Mouse (Mus musculus) MEL (cell line): Measurements from ENCODE around the gene Ccdc12. TPM values are rescaled to one million over a fixed set of nuclear protein-coding genes. Genes with fewer than 3 reads are reported as not detected.

Experiments used
- DNase-seq: peaks from one replicate; pipeline ENCODE4 v3.0.0; 2011; ENCODE audit warnings: low read depth, low spot score
- H3K27ac ChIP-seq: 2 replicates; pipeline ENCODE4 v1.5.1; 2012; ENCODE audit warnings: low read depth, mild to moderate bottlenecking, control low read depth, low read length, moderate library complexity; ENCODE audit not compliant: control insufficient read depth
- H3K27me3 ChIP-seq, 2 experiments: fragments of 150-350 bp in 1 of 2; sonication (generic) in 1 of 2; 2 replicates each; pipeline ENCODE4 v1.6.1; 2012; ENCODE audit warnings: low read length in 2 of 2, mild to moderate bottlenecking in 2 of 2, improper control_type of control experiment in 1 of 2, moderate library complexity in 1 of 2; ENCODE audit not compliant: insufficient read depth in 2 of 2, control insufficient read depth in 1 of 2
- H3K36me3 ChIP-seq, 2 experiments: 2 replicates each; pipeline ENCODE4 v1.6.1; 2012 to 2014; ENCODE audit warnings: low read length in 2 of 2, improper control_type of control experiment in 1 of 2, inconsistent platforms in 1 of 2, mild to moderate bottlenecking in 1 of 2; ENCODE audit not compliant: insufficient read depth in 2 of 2, control insufficient read depth in 1 of 2
- H3K4me1 ChIP-seq, 2 experiments: fragments of 150-350 bp in 1 of 2; sonication (generic) in 1 of 2; 2 replicates each; pipeline ENCODE4 v1.6.1; 2012; ENCODE audit warnings: low read length in 2 of 2, improper control_type of control experiment in 1 of 2, mild to moderate bottlenecking in 1 of 2; ENCODE audit not compliant: insufficient read depth in 2 of 2, control insufficient read depth in 1 of 2
- H3K4me3 ChIP-seq, 2 experiments: fragments of 150-350 bp in 1 of 2; sonication (generic) in 1 of 2; 2 replicates each; pipeline ENCODE4 v1.5.1; 2012; ENCODE audit warnings: low read depth in 2 of 2, low read length in 2 of 2, mild to moderate bottlenecking in 2 of 2, moderate library complexity in 2 of 2, control low read depth in 1 of 2, improper control_type of control experiment in 1 of 2; ENCODE audit not compliant: control insufficient read depth in 1 of 2, insufficient read depth in 1 of 2
- H3K79me2 ChIP-seq: 2 replicates; pipeline ENCODE4 v1.6.1; 2012; ENCODE audit warnings: mild to moderate bottlenecking, low read length, moderate library complexity; ENCODE audit not compliant: control insufficient read depth, poor library complexity, insufficient read depth
- H3K9ac ChIP-seq: 2 replicates; pipeline ENCODE4 v1.6.1; 2012; ENCODE audit warnings: low read depth, mild to moderate bottlenecking, control low read depth, low read length, moderate library complexity; ENCODE audit not compliant: control insufficient read depth, poor library complexity, severe bottlenecking
- H3K9me3 ChIP-seq: fragments of 150-350 bp; sonication (generic); replicated peaks from 2 replicates; pipeline ENCODE4 v1.6.1; 2012; ENCODE audit warnings: mild to moderate bottlenecking, low read length, improper control_type of control experiment, moderate library complexity; ENCODE audit not compliant: insufficient read depth
- CHD2 ChIP-seq: IDR thresholded peaks from 2 replicates; pipeline ENCODE4 v1.6.1; 2011; ENCODE audit warnings: low read length, improper control_type of control experiment
- E2F4 ChIP-seq: IDR thresholded peaks from 2 replicates; pipeline ENCODE4 v1.6.1; 2011; ENCODE audit warnings: low read depth, low read length, improper control_type of control experiment, borderline replicate concordance
- EP300 ChIP-seq, 2 experiments: IDR thresholded peaks; 2 replicates each; pipeline ENCODE4 v1.6.1; 2011; ENCODE audit warnings: improper control_type of control experiment in 2 of 2, low read length in 2 of 2, low read depth in 1 of 2, mild to moderate bottlenecking in 1 of 2
- ETS1 ChIP-seq: IDR thresholded peaks from 2 replicates; pipeline ENCODE4 v1.6.1; 2012; ENCODE audit warnings: low read depth, mild to moderate bottlenecking, inconsistent platforms, low read length, improper control_type of control experiment, moderate library complexity
- GABPA ChIP-seq: IDR thresholded peaks from 2 replicates; pipeline ENCODE4 v1.6.1; 2012; ENCODE audit warnings: low read depth, mild to moderate bottlenecking, inconsistent platforms, low read length, improper control_type of control experiment, moderate library complexity
- GATA1 ChIP-seq: IDR thresholded peaks from 2 replicates; pipeline ENCODE4 v1.6.1; 2011; ENCODE audit warnings: low read depth, low read length, improper control_type of control experiment
- MAX ChIP-seq: IDR thresholded peaks from 2 replicates; pipeline ENCODE4 v1.6.1; 2011; ENCODE audit warnings: low read length, improper control_type of control experiment
- MYB ChIP-seq: IDR thresholded peaks from 2 replicates; pipeline ENCODE4 v1.6.1; 2011; ENCODE audit warnings: mild to moderate bottlenecking, low read depth, low read length, improper control_type of control experiment
- POLR2AphosphoS2 ChIP-seq: IDR thresholded peaks from 2 replicates; pipeline ENCODE4 v1.6.1; 2011; ENCODE audit warnings: low read length, improper control_type of control experiment
- SIN3A ChIP-seq: IDR thresholded peaks from 2 replicates; pipeline ENCODE4 v1.6.1; 2012; ENCODE audit warnings: low read length, improper control_type of control experiment, inconsistent platforms
- TAL1 ChIP-seq: IDR thresholded peaks from 2 replicates; pipeline ENCODE4 v1.6.1; 2012; ENCODE audit warnings: mild to moderate bottlenecking, inconsistent platforms, low read length, moderate library complexity, mixed read lengths
- TCF12 ChIP-seq: IDR thresholded peaks from 2 replicates; pipeline ENCODE4 v1.6.1; 2014; ENCODE audit warnings: low read depth, mild to moderate bottlenecking, inconsistent platforms, low read length, improper control_type of control experiment, moderate library complexity
- USF1 ChIP-seq: IDR thresholded peaks from 2 replicates; pipeline ENCODE4 v1.6.1; 2014; ENCODE audit warnings: low read depth, mild to moderate bottlenecking, inconsistent platforms, low read length, improper control_type of control experiment, moderate library complexity
- USF2 ChIP-seq, 2 experiments: IDR thresholded peaks; 2 replicates each; pipeline ENCODE4 v1.6.1; 2011 to 2012; ENCODE audit warnings: improper control_type of control experiment in 2 of 2, low read length in 2 of 2, borderline replicate concordance in 1 of 2, inconsistent platforms in 1 of 2, low read depth in 1 of 2, mild to moderate bottlenecking in 1 of 2; ENCODE audit not compliant: insufficient read depth in 1 of 2
- ZKSCAN1 ChIP-seq: IDR thresholded peaks from 2 replicates; pipeline ENCODE4 v1.6.1; 2012; ENCODE audit warnings: low read depth, mild to moderate bottlenecking, inconsistent platforms, low read length, improper control_type of control experiment, moderate library complexity
- ZMIZ1 ChIP-seq: IDR thresholded peaks from 2 replicates; pipeline ENCODE4 v1.6.1; 2012; ENCODE audit warnings: low read depth, mild to moderate bottlenecking, inconsistent platforms, low read length, improper control_type of control experiment, moderate library complexity
- ZNF384 ChIP-seq: IDR thresholded peaks from 2 replicates; pipeline ENCODE4 v1.6.1; 2012; ENCODE audit warnings: low read depth, mild to moderate bottlenecking, inconsistent platforms, low read length, improper control_type of control experiment
- polyA plus RNA-seq, 2 experiments: library from polyadenylated mRNA; stranded (reverse) in 1 of 2; unstranded in 1 of 2; fragments of >175 nt in 1 of 2; fragments of >200 nt in 1 of 2; gene quantifications; 2 replicates each; pipeline versions ENCODE4 v1.2.1 to v1.2.4; 2012; ENCODE audit warnings: low replicate concordance in 2 of 2, low read depth in 1 of 2; ENCODE audit not compliant: insufficient read length in 2 of 2, insufficient read depth in 1 of 2, missing spikeins in 1 of 2
- total RNA-seq: library from RNA; depleted of rRNA; stranded (reverse); fragments of 300-350 nt; gene quantifications from 2 replicates; pipeline ENCODE4 v1.2.3, GENCODE M21; 2012

The Ccdc12 gene
- total and polyA plus RNA-seq, 3 experiments, result 112 to 129 TPM; not detected in 1

GRCm38 (mm10) chr9:110685187-110685586 is 28.9 kb downstream of the Ccdc12 start (continued):
- TF ChIP-seq ETS1, result no peak
- TF ChIP-seq MYB, result no peak
- TF ChIP-seq ZNF384, result no peak

GRCm38 (mm10) chr9:110685591-110685990 is 29.3 kb downstream of the Ccdc12 start:
- DNase-seq, result peak; percentile 58
- peaks cover 0 to 20% of the 10 kb centered on the region in 2 experiments; a peak in 2 of 4 replicates for H3K4me1 ChIP-seq
- TF ChIP-seq GATA1 (peak; percentile 57), ZKSCAN1 (no peak), TAL1 (no peak), EP300 (IDR thresholded peaks at IDR 0.05; ENCODE audit: low read depth in 1 of 2, low read length in 2 of 2) (peak in 1 of 2 experiments; percentile 29; a peak in 1 of 4 replicates), CHD2 (no peak)

GRCm38 (mm10) chr9:110686472-110686871 is 30.2 kb downstream of the Ccdc12 start:
- Histone ChIP-seq H3K27ac (no peak overlapping the region), H3K4me1 (peaks cover 0 to 17% of the 10 kb centered on the region in 2 experiments; a peak in 2 of 4 replicates), H3K36me3 (peaks cover 0 to 12% of the 10 kb centered on the region in 2 experiments; a peak in 2 of 4 replicates)

More at GRCm38 (mm10) chr9:110685591-110685990, 29.3 kb downstream of the Ccdc12 start:
- Histone ChIP-seq H3K9ac (no peak overlapping the region), H3K27ac (peak overlapping the region; percentile 11; the same call in 1 of the 2 replicates), H3K4me3 (no peak overlapping the region), H3K36me3 (peaks cover 0 to 12% of the 10 kb centered on the region in 2 experiments; a peak in 2 of 4 replicates), H3K27me3 (no peaks in the 10 kb centered on the region), H3K9me3 (no peaks in the 10 kb centered on the region), H3K79me2 (peaks cover 8% of the 10 kb centered on the region)

DNA sequence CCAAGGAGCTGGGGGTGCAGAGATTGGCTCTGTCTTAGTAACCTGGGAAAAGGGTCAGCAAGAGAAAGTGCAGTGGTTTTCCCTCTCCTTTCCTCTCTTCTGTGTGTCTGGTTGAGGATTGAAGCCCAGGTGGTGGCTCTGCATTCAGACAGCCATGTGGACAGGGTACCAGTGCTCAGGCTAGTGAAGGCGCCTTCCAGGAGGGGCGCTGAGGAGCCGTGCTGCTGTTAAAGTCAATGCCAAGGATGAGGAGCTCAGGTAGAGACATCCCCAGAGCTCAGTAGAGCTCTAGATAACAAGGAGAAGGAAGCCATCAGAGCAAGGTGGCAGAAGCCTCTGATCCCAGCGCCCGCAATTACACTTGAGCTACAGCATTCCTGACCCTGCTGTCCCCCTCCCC is 30.8 kb downstream of the Ccdc12 start:
- TF ChIP-seq TCF12, result no peak
- no peak for TF ChIP-seq POLR2AphosphoS2
- TF ChIP-seq SIN3A, result no peak
- Histone ChIP-seq H3K4me1 (peaks cover 0 to 16% of the 10 kb centered on the region in 2 experiments; a peak in 2 of 4 replicates), H3K9me3 (no peaks in the 10 kb centered on the region), H3K27ac (no peak overlapping the region), H3K79me2 (peaks cover 5% of the 10 kb centered on the region), H3K36me3 (peaks cover 0 to 12% of the 10 kb centered on the region in 2 experiments; a peak in 2 of 4 replicates), H3K9ac (no peak overlapping the region), H3K27me3 (no peaks in the 10 kb centered on the region), H3K4me3 (no peak overlapping the region)
- no peak for DNase-seq

More at GRCm38 (mm10) chr9:110686472-110686871, 30.2 kb downstream of the Ccdc12 start:
- H3K4me3 ChIP-seq, result no peak overlapping the region
- H3K27me3 ChIP-seq, result no peaks in the 10 kb centered on the region
- no peak for DNase-seq
- H3K9ac ChIP-seq, result no peak overlapping the region
- no peaks in the 10 kb centered on the region for H3K9me3 ChIP-seq
- TF ChIP-seq ZMIZ1, result no peak
- no peak for TF ChIP-seq MYB
- no peak for TF ChIP-seq USF2 (IDR thresholded peaks at IDR 0.05; ENCODE audit: borderline replicate concordance in 1 of 2, insufficient read depth in 1 of 2, low read depth in 1 of 2, low read length in 2 of 2)
- no peak for TF ChIP-seq GABPA
- TF ChIP-seq ZNF384, result no peak
- TF ChIP-seq SIN3A, result no peak
- no peak for TF ChIP-seq USF1
- no peak for TF ChIP-seq E2F4
- TF ChIP-seq POLR2AphosphoS2, result no peak
- TF ChIP-seq MAX, result no peak
- peaks cover 8% of the 10 kb centered on the region for H3K79me2 ChIP-seq
